In genomic region chr9:3025653-3026052, GRCm38 (mm10) we compare ENCODE assay signal across 15 mouse cellular contexts. TPM values are rescaled to one million over a fixed set of nuclear protein-coding genes. Genes with fewer than 3 reads are reported as not detected.
A peak's percentile ranks its signal among the peaks of the same experiment; 100 is the strongest.
DNase-seq lines count a peak whose midpoint lies in the region; ATAC-seq and TF ChIP-seq lines count a peak whose summit lies in the region.
"Not testable (repeated sequence)": the region's sequence is repeated elsewhere in the genome, so short reads cannot be mapped to it uniquely, and the experiment has no call there.
"Had no signal": no experiment of that assay in that cellular context is flagged by ENCODE, and none has a peak within 500 bp of the region (broad histone marks: within the 10 kb centered on the region; RNA-seq: fewer than 3 reads in every experiment).

No protein-coding gene starts in this region.

- not testable (repeated sequence) for H3K27me3 ChIP-seq in liver, embryonic 13.5 days; thymus, adult 2 months (ENCODE audit: control insufficient read depth, insufficient read depth, low read length)

- not testable (repeated sequence) for H3K4me3 ChIP-seq in liver, embryonic 13.5 days (replicated peaks); thymus, adult 2 months (ENCODE audit: control insufficient read depth, insufficient read depth, low read length)

- H3K4me2 ChIP-seq in liver, embryonic 13.5 days = not testable (repeated sequence)

- H3K9me3 ChIP-seq in liver, embryonic 13.5 days (replicated peaks) = not testable (repeated sequence)

- not testable (repeated sequence) for ATAC-seq in liver, embryonic 13.5 days (ENCODE audit: low read depth)

- peak; percentile 13 to 54 for DNase-seq in cerebellum, adult 18-20 months
- peak; percentile 74 for DNase-seq in gastrocnemius, adult 18-20 months (ENCODE audit: low spot score)
- peak; percentile 74 for DNase-seq in heart, postnatal 4 days
- DNase-seq in layer of hippocampus, adult 9-10 months (ENCODE audit: low spot score) = peak; percentile 65
- peak; percentile 71 for DNase-seq in liver, embryonic 13.5 days
- DNase-seq in right cerebral cortex, adult 2 months (ENCODE audit: low spot score in 2 of 2) = peak; percentile 40 to 59
- peak; percentile 70 for DNase-seq in thymus, adult 2 months

- H3K27ac ChIP-seq in liver, embryonic 13.5 days; thymus, adult 2 months (ENCODE audit: control insufficient read depth, insufficient read depth, low read length): not testable (repeated sequence)

- H3K4me1 ChIP-seq in liver, embryonic 13.5 days (replicated peaks); thymus, adult 2 months (replicated peaks; ENCODE audit: control insufficient read depth, insufficient read depth, low read length): not testable (repeated sequence)

- WGBS in liver, embryonic 13.5 days (ENCODE audit: insufficient replicate concordance) = 57% methylated on average over 5 of the region's 6 CpGs
- 77% methylated on average over 5 of the region's 6 CpGs for WGBS in thymus, adult 2 months

- not testable (repeated sequence) for TF ChIP-seq CTCF in thymus, adult 2 months (IDR thresholded peaks at IDR 0.05; ENCODE audit: borderline replicate concordance, control insufficient read depth, extremely low read depth, insufficient read depth, low read length, poor library complexity)

- H3K9ac ChIP-seq in liver, embryonic 13.5 days = not testable (repeated sequence)

- not testable (repeated sequence) for TF ChIP-seq POLR2A in thymus, adult 2 months (IDR thresholded peaks at IDR 0.05; ENCODE audit: control insufficient read depth, extremely low read depth, insufficient read depth, low read length, poor library complexity)

- H3K36me3 ChIP-seq in liver, embryonic 13.5 days; thymus, adult 2 months (ENCODE audit: control insufficient read depth, insufficient read depth, low read length): not testable (repeated sequence)

RNA-seq across cellular contexts. Expression of gene Gm10717, which starts 0.4 kb away (rescaled TPM):
- not detected for total RNA-seq in gastrocnemius, adult 18-20 months (2021)
- not detected for total RNA-seq in heart, postnatal 4 days (2021)
- polyA plus RNA-seq in liver, embryonic 13.5 days (2015; fragmentation: Nextera tagmentation; extraction: Ambion mirVana) = not detected in 2 replicates
- polyA plus RNA-seq in thymus, adult 2 months (2012; rRNA removed) = not detected in 2 replicates
- polyA plus RNA-seq: heart, adult 2 months had no signal

RNA-seq across cellular contexts. Expression of gene Gm10718, which starts 2.3 kb away (rescaled TPM):
- not detected for total RNA-seq in gastrocnemius, adult 18-20 months (2021)
- 1 to 10 TPM in 1 of 2 experiments, under 1 TPM in 1; 0.45 to 1.1 TPM for total RNA-seq in heart, postnatal 4 days (2021)
- polyA plus RNA-seq in liver, embryonic 13.5 days (2015; fragmentation: Nextera tagmentation; extraction: Ambion mirVana) = not detected in 2 replicates
- polyA plus RNA-seq in thymus, adult 2 months (2012; rRNA removed) = 0.18 TPM in 1 of 2 replicates, not detected in the other
- polyA plus RNA-seq: heart, adult 2 months had no signal

RNA-seq across cellular contexts. Expression of gene Gm10719, which starts 8.4 kb away (rescaled TPM):
- under 1 TPM in 1 of 2 experiments, not detected in 1; 0.39 TPM for total RNA-seq in gastrocnemius, adult 18-20 months (2021)
- total RNA-seq in heart, postnatal 4 days (2021) = under 1 TPM; 0.52 to 0.54 TPM
- polyA plus RNA-seq in liver, embryonic 13.5 days (2015; fragmentation: Nextera tagmentation; extraction: Ambion mirVana) = not detected in 2 replicates
- polyA plus RNA-seq in thymus, adult 2 months (2012; rRNA removed) = not detected in 2 replicates
- total RNA-seq: heart, adult 2 months had no signal
- polyA plus RNA-seq: heart, adult 2 months; hindbrain, embryonic 15.5 days; lung, embryonic 14.5 days; stomach, postnatal 0 days had no signal

RNA-seq across cellular contexts. Expression of gene Gm17535, which starts 8.7 kb away (rescaled TPM):
- not detected for total RNA-seq in gastrocnemius, adult 18-20 months (2021)
- not detected for total RNA-seq in heart, postnatal 4 days (2021)
- not detected in 2 replicates for polyA plus RNA-seq in liver, embryonic 13.5 days (2015; fragmentation: Nextera tagmentation; extraction: Ambion mirVana)
- not detected in 2 replicates for polyA plus RNA-seq in thymus, adult 2 months (2012; rRNA removed)
- total RNA-seq: adrenal gland, postnatal 36 days; heart, adult 2 months; left cerebral cortex, postnatal 4 days; MEL had no signal
- polyA plus RNA-seq: heart, adult 2 months; hindbrain, embryonic 15.5 days; lung, embryonic 14.5 days; midbrain, embryonic 14.5 days; stomach, postnatal 0 days had no signal

RNA-seq across cellular contexts. Expression of gene Gm10720, which starts 10.2 kb away (rescaled TPM):
- total RNA-seq in gastrocnemius, adult 18-20 months (2021) = not detected
- not detected for total RNA-seq in heart, postnatal 4 days (2021)
- not detected in 2 replicates for polyA plus RNA-seq in liver, embryonic 13.5 days (2015; fragmentation: Nextera tagmentation; extraction: Ambion mirVana)
- not detected in 2 replicates for polyA plus RNA-seq in thymus, adult 2 months (2012; rRNA removed)
- total RNA-seq: adrenal gland, postnatal 36 days; heart, adult 2 months; left cerebral cortex, postnatal 4 days; MEL had no signal
- polyA plus RNA-seq: heart, adult 2 months; hindbrain, embryonic 15.5 days; lung, embryonic 14.5 days; midbrain, embryonic 14.5 days; stomach, postnatal 0 days had no signal
